Mouse (Mus musculus): ENCODE measurements around the gene Hrasls5. TPM values are rescaled to one million over a fixed set of nuclear protein-coding genes. Genes with fewer than 3 reads are reported as not detected.

The Hrasls5 gene
- polyA plus RNA-seq, 1 experiment: not detected

- TF ChIP-seq CTCF (IDR thresholded peaks at IDR 0.05; ENCODE audit: extremely low read depth, insufficient read length, insufficient replicate concordance, low read depth, low read length) (no peak), POLR2A (IDR thresholded peaks at IDR 0.05; ENCODE audit: low read depth, low read length) (no peak)
- 84% methylated on average over 1 of the region's 1 CpGs for WGBS
Measured at GRCm38 (mm10) chr19:7576180-7576579, 36.2 kb upstream of the Hrasls5 start.

DNA sequence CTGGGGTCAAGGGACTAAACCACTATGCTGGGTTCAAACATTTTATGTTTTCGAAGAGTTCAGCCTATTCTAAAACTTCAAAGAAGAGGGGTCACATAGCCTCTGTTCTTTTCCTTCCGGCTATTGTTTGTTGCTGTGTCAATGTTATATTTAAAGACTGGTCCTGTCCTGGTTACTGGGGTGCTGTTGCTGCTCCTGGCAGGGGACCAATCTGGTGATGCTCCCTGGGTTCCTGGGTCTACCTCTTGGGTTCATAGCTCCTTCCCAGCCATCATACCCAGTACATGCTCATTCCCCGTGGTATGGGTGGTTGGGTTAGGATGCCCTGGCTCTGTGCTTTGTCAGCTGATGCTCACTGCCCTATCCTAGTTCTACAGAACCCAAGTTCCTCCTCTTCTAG lies 34.6 kb upstream of the Hrasls5 start:
- Histone ChIP-seq H3K4me1 (ENCODE audit: control insufficient read depth, insufficient read depth, insufficient read length, low read length) (no peaks in the 10 kb centered on the region), H3K27me3 (ENCODE audit: control insufficient read depth, insufficient read depth, low read length) (no peaks in the 10 kb centered on the region), H3K27ac (ENCODE audit: insufficient read depth, low read depth, low read length) (no peak overlapping the region), H3K4me3 (ENCODE audit: low read depth, low read length) (no peak overlapping the region), H3K36me3 (ENCODE audit: control insufficient read depth, insufficient read depth, low read length) (peaks cover 46% of the 10 kb centered on the region)
- TF ChIP-seq POLR2A (IDR thresholded peaks at IDR 0.05; ENCODE audit: low read depth, low read length) (no peak), CTCF (IDR thresholded peaks at IDR 0.05; ENCODE audit: extremely low read depth, insufficient read length, insufficient replicate concordance, low read depth, low read length) (no peak)
- 91% methylated on average over 3 of the region's 3 CpGs for WGBS

More at GRCm38 (mm10) chr19:7576180-7576579, 36.2 kb upstream of the Hrasls5 start:
- Histone ChIP-seq H3K4me3 (ENCODE audit: low read depth, low read length) (no peak overlapping the region), H3K27me3 (ENCODE audit: control insufficient read depth, insufficient read depth, low read length) (no peaks in the 10 kb centered on the region), H3K27ac (ENCODE audit: insufficient read depth, low read depth, low read length) (no peak overlapping the region), H3K36me3 (ENCODE audit: control insufficient read depth, insufficient read depth, low read length) (peaks cover 43% of the 10 kb centered on the region), H3K4me1 (ENCODE audit: control insufficient read depth, insufficient read depth, insufficient read length, low read length) (no peaks in the 10 kb centered on the region)

DNA sequence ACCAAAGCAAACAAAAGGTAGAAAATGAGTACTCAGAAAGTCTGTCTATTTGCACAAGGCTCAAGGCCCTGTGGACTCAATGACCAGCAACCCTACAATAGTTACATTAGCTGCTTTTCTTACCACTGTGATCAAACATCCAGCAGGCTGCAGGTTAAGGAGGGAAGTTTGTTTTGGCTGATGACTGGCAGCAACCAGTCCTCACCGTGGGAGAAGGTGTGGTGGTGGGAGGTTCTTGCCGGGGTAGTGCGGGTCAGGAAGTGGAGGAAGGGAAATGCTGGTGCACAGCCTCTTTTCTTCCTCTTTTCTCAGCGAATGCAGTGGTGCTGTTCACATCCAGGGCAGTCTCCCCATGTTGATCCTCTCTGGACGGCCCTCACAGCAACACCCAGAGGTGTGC lies 31.3 kb upstream of the Hrasls5 start:
- 36% methylated on average over 5 of the region's 5 CpGs for WGBS
- no peaks in the 10 kb centered on the region for H3K27me3 ChIP-seq (ENCODE audit: control insufficient read depth, insufficient read depth, low read length)
- peaks cover 51% of the 10 kb centered on the region for H3K36me3 ChIP-seq (ENCODE audit: control insufficient read depth, insufficient read depth, low read length)
- no peak overlapping the region for H3K4me3 ChIP-seq (ENCODE audit: low read depth, low read length)
- TF ChIP-seq CTCF (IDR thresholded peaks at IDR 0.05; ENCODE audit: extremely low read depth, insufficient read length, insufficient replicate concordance, low read depth, low read length) (no peak), POLR2A (IDR thresholded peaks at IDR 0.05; ENCODE audit: low read depth, low read length) (no peak)
- 0 out of 2 replicates have a peak overlapping the region, but pooled peaks have one; percentile 14 for H3K27ac ChIP-seq (ENCODE audit: insufficient read depth, low read depth, low read length)
- no peaks in the 10 kb centered on the region for H3K4me1 ChIP-seq (ENCODE audit: control insufficient read depth, insufficient read depth, insufficient read length, low read length)

GRCm38 (mm10) chr19:7583101-7583500 lies 29.2 kb upstream of the Hrasls5 start:
- H3K27ac ChIP-seq (ENCODE audit: insufficient read depth, low read depth, low read length): no peak overlapping the region
- TF ChIP-seq CTCF (IDR thresholded peaks at IDR 0.05; ENCODE audit: extremely low read depth, insufficient read length, insufficient replicate concordance, low read depth, low read length): no peak
- no peak for TF ChIP-seq POLR2A (IDR thresholded peaks at IDR 0.05; ENCODE audit: low read depth, low read length)
- no peaks in the 10 kb centered on the region for H3K4me1 ChIP-seq (ENCODE audit: control insufficient read depth, insufficient read depth, insufficient read length, low read length)
- peaks cover 53% of the 10 kb centered on the region for H3K36me3 ChIP-seq (ENCODE audit: control insufficient read depth, insufficient read depth, low read length)
- no peaks in the 10 kb centered on the region for H3K27me3 ChIP-seq (ENCODE audit: control insufficient read depth, insufficient read depth, low read length)
- 77% methylated on average over 7 of the region's 7 CpGs for WGBS
- H3K4me3 ChIP-seq (ENCODE audit: low read depth, low read length): no peak overlapping the region

DNA sequence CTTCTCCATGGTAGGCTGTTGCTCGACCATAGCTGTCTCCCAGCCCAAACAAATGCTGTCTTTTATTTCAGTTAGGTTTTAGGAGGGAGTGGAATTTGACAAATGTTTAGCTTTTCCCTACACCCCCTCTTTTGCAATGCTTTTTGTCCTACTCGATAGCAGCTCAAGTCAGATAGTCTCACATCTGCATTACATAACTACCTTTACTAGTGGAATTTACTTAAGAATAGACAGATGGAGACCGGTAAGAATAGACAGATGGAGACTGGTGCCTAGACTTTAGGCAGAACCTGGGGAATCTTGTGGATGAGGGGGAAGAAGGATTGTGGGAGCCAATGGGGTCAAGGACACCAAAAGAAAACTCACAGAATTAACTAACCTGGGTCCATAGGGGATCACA lies 28.7 kb upstream of the Hrasls5 start:
- Histone ChIP-seq H3K36me3 (ENCODE audit: control insufficient read depth, insufficient read depth, low read length) (peaks cover 50% of the 10 kb centered on the region), H3K27me3 (ENCODE audit: control insufficient read depth, insufficient read depth, low read length) (no peaks in the 10 kb centered on the region), H3K4me1 (ENCODE audit: control insufficient read depth, insufficient read depth, insufficient read length, low read length) (no peaks in the 10 kb centered on the region), H3K4me3 (ENCODE audit: low read depth, low read length) (no peak overlapping the region), H3K27ac (ENCODE audit: insufficient read depth, low read depth, low read length) (no peak overlapping the region)
- WGBS: 86% methylated on average over 3 of the region's 3 CpGs
- TF ChIP-seq POLR2A (IDR thresholded peaks at IDR 0.05; ENCODE audit: low read depth, low read length) (no peak), CTCF (IDR thresholded peaks at IDR 0.05; ENCODE audit: extremely low read depth, insufficient read length, insufficient replicate concordance, low read depth, low read length) (no peak)

GRCm38 (mm10) chr19:7585279-7585678 lies 27.1 kb upstream of the Hrasls5 start:
- H3K27ac ChIP-seq (ENCODE audit: insufficient read depth, low read depth, low read length): no peak overlapping the region
- H3K4me1 ChIP-seq (ENCODE audit: control insufficient read depth, insufficient read depth, insufficient read length, low read length): no peaks in the 10 kb centered on the region
- WGBS: 95% methylated on average over 8 of the region's 8 CpGs
- H3K27me3 ChIP-seq (ENCODE audit: control insufficient read depth, insufficient read depth, low read length): no peaks in the 10 kb centered on the region
- H3K36me3 ChIP-seq (ENCODE audit: control insufficient read depth, insufficient read depth, low read length): peaks cover 42% of the 10 kb centered on the region
- H3K4me3 ChIP-seq (ENCODE audit: low read depth, low read length): no peak overlapping the region
- no peak for TF ChIP-seq CTCF (IDR thresholded peaks at IDR 0.05; ENCODE audit: extremely low read depth, insufficient read length, insufficient replicate concordance, low read depth, low read length)
- no peak for TF ChIP-seq POLR2A (IDR thresholded peaks at IDR 0.05; ENCODE audit: low read depth, low read length)

GRCm38 (mm10) chr19:7585764-7586163 lies 26.6 kb upstream of the Hrasls5 start:
- TF ChIP-seq CTCF (IDR thresholded peaks at IDR 0.05; ENCODE audit: extremely low read depth, insufficient read length, insufficient replicate concordance, low read depth, low read length) (no peak), POLR2A (IDR thresholded peaks at IDR 0.05; ENCODE audit: low read depth, low read length) (no peak)

More at GRCm38 (mm10) chr19:7585764-7586163, 26.6 kb upstream of the Hrasls5 start:
- no peak overlapping the region for H3K27ac ChIP-seq (ENCODE audit: insufficient read depth, low read depth, low read length)
- 85% methylated on average over 6 of the region's 6 CpGs for WGBS
- no peaks in the 10 kb centered on the region for H3K4me1 ChIP-seq (ENCODE audit: control insufficient read depth, insufficient read depth, insufficient read length, low read length)
- peaks cover 37% of the 10 kb centered on the region for H3K36me3 ChIP-seq (ENCODE audit: control insufficient read depth, insufficient read depth, low read length)
- H3K27me3 ChIP-seq (ENCODE audit: control insufficient read depth, insufficient read depth, low read length): no peaks in the 10 kb centered on the region
- H3K4me3 ChIP-seq (ENCODE audit: low read depth, low read length): no peak overlapping the region

All from small intestine, adult 2 months (tissue).